Mouse (Mus musculus): ENCODE measurements around the gene Tmem247. TPM values are rescaled to one million over a fixed set of nuclear protein-coding genes. Genes with fewer than 3 reads are reported as not detected.

The Tmem247 gene
- polyA plus RNA-seq, 1 experiment from 2014 or later, result not detected

DNA sequence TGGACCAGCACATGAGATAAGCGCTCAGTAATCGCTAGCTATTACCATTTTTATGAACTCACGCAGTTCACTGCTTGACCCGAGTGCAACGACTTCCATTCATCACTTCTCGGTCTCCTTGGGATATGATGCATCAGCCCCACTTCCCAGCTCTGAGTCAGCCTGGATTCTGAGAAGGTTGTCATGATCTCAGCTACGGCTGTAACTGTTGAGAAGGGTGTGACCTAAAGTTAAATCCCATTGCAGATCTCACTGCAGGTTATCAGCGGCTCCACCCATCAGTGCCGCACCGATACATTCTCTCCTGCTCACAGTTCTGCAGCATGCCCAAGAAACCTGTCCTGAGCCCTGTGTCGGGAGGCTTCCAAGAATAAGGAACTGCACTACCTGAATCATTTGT is 2.6 kb downstream of the Tmem247 start:
- peak; percentile 52; the same call in 1 of the 2 replicates for ATAC-seq
- Histone ChIP-seq H3K4me2 (replicated peaks; ENCODE audit: low read depth) (no peak overlapping the region), H3K36me3 (ENCODE audit: control insufficient read depth, insufficient read depth) (no peaks in the 10 kb centered on the region), H3K4me1 (replicated peaks; ENCODE audit: control insufficient read depth, insufficient read depth, low read length) (no peaks in the 10 kb centered on the region), H3K27me3 (replicated peaks; ENCODE audit: control insufficient read depth, insufficient read depth, low read length) (no peaks in the 10 kb centered on the region), H3K9ac (ENCODE audit: low read depth, low read length) (no peak overlapping the region), H3K9me3 (ENCODE audit: control insufficient read depth) (no peaks in the 10 kb centered on the region), H3K27ac (ENCODE audit: low read depth, low read length) (no peak overlapping the region), H3K4me3 (ENCODE audit: low read depth, low read length) (no peak overlapping the region)
- 51% methylated on average over 11 of the region's 11 CpGs for WGBS
- TF ChIP-seq CTCF (IDR thresholded peaks at IDR 0.05; ENCODE audit: low read depth), result no peak

- no peak overlapping the region for H3K9ac ChIP-seq (ENCODE audit: low read depth, low read length)
- no peak overlapping the region for H3K27ac ChIP-seq (ENCODE audit: low read depth, low read length)
- no peak for ATAC-seq
- H3K4me2 ChIP-seq (replicated peaks; ENCODE audit: low read depth), result no peak overlapping the region
- no peaks in the 10 kb centered on the region for H3K36me3 ChIP-seq (ENCODE audit: control insufficient read depth, insufficient read depth)
- no peaks in the 10 kb centered on the region for H3K27me3 ChIP-seq (replicated peaks; ENCODE audit: control insufficient read depth, insufficient read depth, low read length)
- no peaks in the 10 kb centered on the region for H3K4me1 ChIP-seq (replicated peaks; ENCODE audit: control insufficient read depth, insufficient read depth, low read length)
- no peak overlapping the region for H3K4me3 ChIP-seq (ENCODE audit: low read depth, low read length)
- TF ChIP-seq CTCF (IDR thresholded peaks at IDR 0.05; ENCODE audit: low read depth), result no peak
- no peaks in the 10 kb centered on the region for H3K9me3 ChIP-seq (ENCODE audit: control insufficient read depth)
- 69% methylated on average over 3 of the region's 3 CpGs for WGBS
Measured at GRCm38 (mm10) chr17:86924679-86925078, 7.5 kb downstream of the Tmem247 start.

DNA sequence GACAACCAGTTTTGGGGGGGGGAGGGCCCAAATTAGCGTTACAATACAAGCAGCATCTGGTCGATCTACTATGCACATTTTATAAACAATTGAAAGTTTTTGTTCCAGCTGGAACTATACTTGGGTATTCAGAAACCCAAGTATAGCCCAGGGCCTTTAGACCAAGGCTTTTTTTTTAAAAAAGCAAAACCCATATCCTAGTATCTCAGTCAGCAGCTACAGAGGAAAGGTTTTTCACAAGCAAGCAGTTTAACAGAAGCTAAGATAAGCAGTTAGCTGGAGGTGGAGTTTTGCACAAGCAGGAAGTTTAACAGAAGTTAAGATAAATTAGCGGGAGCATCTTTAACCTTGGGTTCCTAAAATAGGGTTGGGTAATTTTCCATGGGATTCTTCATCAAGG is 9.7 kb downstream of the Tmem247 start:
- H3K27me3 ChIP-seq (replicated peaks; ENCODE audit: control insufficient read depth, insufficient read depth, low read length), result no peaks in the 10 kb centered on the region
- H3K36me3 ChIP-seq (ENCODE audit: control insufficient read depth, insufficient read depth), result no peaks in the 10 kb centered on the region
- no peak overlapping the region for H3K4me3 ChIP-seq (ENCODE audit: low read depth, low read length)
- no peak overlapping the region for H3K27ac ChIP-seq (ENCODE audit: low read depth, low read length)
- 82% methylated on average over 3 of the region's 3 CpGs for WGBS
- H3K4me2 ChIP-seq (replicated peaks; ENCODE audit: low read depth), result no peak overlapping the region
- no peak overlapping the region for H3K9ac ChIP-seq (ENCODE audit: low read depth, low read length)
- no peaks in the 10 kb centered on the region for H3K9me3 ChIP-seq (ENCODE audit: control insufficient read depth)
- H3K4me1 ChIP-seq (replicated peaks; ENCODE audit: control insufficient read depth, insufficient read depth, low read length), result no peaks in the 10 kb centered on the region
- TF ChIP-seq CTCF (IDR thresholded peaks at IDR 0.05; ENCODE audit: low read depth), result no peak
- ATAC-seq, result no peak

- Histone ChIP-seq H3K4me1 (replicated peaks; ENCODE audit: control insufficient read depth, insufficient read depth, low read length) (no peaks in the 10 kb centered on the region), H3K36me3 (ENCODE audit: control insufficient read depth, insufficient read depth) (no peaks in the 10 kb centered on the region), H3K9me3 (ENCODE audit: control insufficient read depth) (no peaks in the 10 kb centered on the region), H3K27me3 (replicated peaks; ENCODE audit: control insufficient read depth, insufficient read depth, low read length) (no peaks in the 10 kb centered on the region), H3K9ac (ENCODE audit: low read depth, low read length) (no peak overlapping the region), H3K4me2 (replicated peaks; ENCODE audit: low read depth) (no peak overlapping the region), H3K27ac (ENCODE audit: low read depth, low read length) (no peak overlapping the region), H3K4me3 (ENCODE audit: low read depth, low read length) (no peak overlapping the region)
- no peak for ATAC-seq
- TF ChIP-seq CTCF (IDR thresholded peaks at IDR 0.05; ENCODE audit: low read depth), result no peak
- WGBS, result 76% methylated on average over 6 of the region's 6 CpGs
Measured at GRCm38 (mm10) chr17:86929355-86929754, 12.2 kb downstream of the Tmem247 start.

GRCm38 (mm10) chr17:86929981-86930380 is 12.8 kb downstream of the Tmem247 start:
- no peak overlapping the region for H3K4me2 ChIP-seq (replicated peaks; ENCODE audit: low read depth)
- H3K4me1 ChIP-seq (replicated peaks; ENCODE audit: control insufficient read depth, insufficient read depth, low read length), result no peaks in the 10 kb centered on the region
- no peak overlapping the region for H3K4me3 ChIP-seq (ENCODE audit: low read depth, low read length)
- no peaks in the 10 kb centered on the region for H3K27me3 ChIP-seq (replicated peaks; ENCODE audit: control insufficient read depth, insufficient read depth, low read length)
- H3K9ac ChIP-seq (ENCODE audit: low read depth, low read length), result no peak overlapping the region
- H3K27ac ChIP-seq (ENCODE audit: low read depth, low read length), result no peak overlapping the region
- TF ChIP-seq CTCF (IDR thresholded peaks at IDR 0.05; ENCODE audit: low read depth), result no peak
- no peaks in the 10 kb centered on the region for H3K36me3 ChIP-seq (ENCODE audit: control insufficient read depth, insufficient read depth)
- H3K9me3 ChIP-seq (ENCODE audit: control insufficient read depth), result no peaks in the 10 kb centered on the region
- 0 out of 2 replicates have a peak, but pooled peaks have one; percentile 36 for ATAC-seq

GRCm38 (mm10) chr17:86932896-86933295 is 15.7 kb downstream of the Tmem247 start:
- no peak overlapping the region for H3K4me3 ChIP-seq (ENCODE audit: low read depth, low read length)
- no peaks in the 10 kb centered on the region for H3K9me3 ChIP-seq (ENCODE audit: control insufficient read depth)
- ATAC-seq, result no peak
- H3K4me2 ChIP-seq (replicated peaks; ENCODE audit: low read depth), result no peak overlapping the region
- no peak overlapping the region for H3K27ac ChIP-seq (ENCODE audit: low read depth, low read length)
- H3K4me1 ChIP-seq (replicated peaks; ENCODE audit: control insufficient read depth, insufficient read depth, low read length), result 0 out of 2 replicates have a peak, but pooled peaks cover under 1% of the 10 kb centered on the region
- 58% methylated on average over 5 of the region's 5 CpGs for WGBS
- no peaks in the 10 kb centered on the region for H3K27me3 ChIP-seq (replicated peaks; ENCODE audit: control insufficient read depth, insufficient read depth, low read length)
- no peak overlapping the region for H3K9ac ChIP-seq (ENCODE audit: low read depth, low read length)
- no peaks in the 10 kb centered on the region for H3K36me3 ChIP-seq (ENCODE audit: control insufficient read depth, insufficient read depth)
- no peak for TF ChIP-seq CTCF (IDR thresholded peaks at IDR 0.05; ENCODE audit: low read depth)

DNA sequence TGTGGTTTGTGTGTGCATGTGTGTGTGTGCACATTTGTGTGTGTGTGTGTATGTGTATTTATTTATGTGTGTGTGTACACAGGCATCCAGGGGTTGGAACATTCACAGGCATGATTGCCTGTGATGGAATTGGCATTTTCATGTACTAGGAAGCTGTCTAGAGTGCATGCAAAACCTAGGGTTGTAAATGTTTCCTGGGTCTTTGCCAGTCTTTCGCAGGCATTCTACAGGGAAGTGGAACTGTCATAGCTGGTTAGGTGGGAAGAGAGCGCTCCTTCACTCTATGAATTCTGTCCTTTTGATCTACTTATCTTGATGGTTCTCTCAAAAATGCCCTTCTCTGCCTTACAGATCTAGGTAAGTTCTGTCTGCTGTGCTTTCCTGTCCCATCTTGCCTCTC is 19.9 kb downstream of the Tmem247 start:
- no peak for TF ChIP-seq CTCF (IDR thresholded peaks at IDR 0.05; ENCODE audit: low read depth)
- 52% methylated on average over 2 of the region's 2 CpGs for WGBS
- Histone ChIP-seq H3K36me3 (ENCODE audit: control insufficient read depth, insufficient read depth) (no peaks in the 10 kb centered on the region), H3K4me1 (replicated peaks; ENCODE audit: control insufficient read depth, insufficient read depth, low read length) (0 out of 2 replicates have a peak, but pooled peaks cover 4% of the 10 kb centered on the region), H3K4me2 (replicated peaks; ENCODE audit: low read depth) (no peak overlapping the region), H3K9me3 (ENCODE audit: control insufficient read depth) (no peaks in the 10 kb centered on the region), H3K27ac (ENCODE audit: low read depth, low read length) (no peak overlapping the region), H3K4me3 (ENCODE audit: low read depth, low read length) (no peak overlapping the region), H3K27me3 (replicated peaks; ENCODE audit: control insufficient read depth, insufficient read depth, low read length) (no peaks in the 10 kb centered on the region), H3K9ac (ENCODE audit: low read depth, low read length) (no peak overlapping the region)
- no peak for ATAC-seq
